Mouse (Mus musculus) adrenal gland, postnatal 10 days (tissue): ENCODE measurements around the gene Prmt9. TPM values are rescaled to one million over a fixed set of nuclear protein-coding genes. Genes with fewer than 3 reads are reported as not detected.
A peak's percentile ranks its signal among the peaks of the same experiment; 100 is the strongest.

Experiments
- DNase-seq: peaks from one replicate; pipeline ENCODE4 v3.0.0; 2021; ENCODE audit warnings: mixed read lengths
- long read RNA-seq, 2 experiments: library from polyadenylated mRNA; stranded (forward); transcript quantifications; one replicate each; pipeline ENCODE4 v2.0.0; 2021
- total RNA-seq, 2 experiments: library from RNA; stranded (reverse); gene quantifications; 2 replicates each; pipeline ENCODE4 v1.2.3; 2021

Prmt9 gene
- total RNA-seq: 10 to 100 TPM; 16.0 to 18.7 TPM
- long read RNA-seq, experiment 1, transcript Prmt9-201 (12 exons, 2,781 nt): major isoform, 19 of 26 reads
- long read RNA-seq, experiment 1, partial matches to known transcripts: 3 of 26 reads
- long read RNA-seq, experiment 1, other reads (novel, unspliced or antisense): 3 of 26 reads
- long read RNA-seq, experiment 2, transcript Prmt9-201 (12 exons, 2,781 nt): major isoform, 9 of 12 reads
- long read RNA-seq, experiment 2, partial matches to known transcripts: 0 of 12 reads
- long read RNA-seq, experiment 2, other reads (novel, unspliced or antisense): 2 of 12 reads

GRCm38 (mm10) chr8:77549121-77549706, at the start of gene Prmt9:
Prmt9 (plus strand) TSS chr8:77549397.
- peak; percentile 98 for DNase-seq

- DNase-seq: no peak
Observed at GRCm38 (mm10) chr8:77500264-77500663, 48.9 kb upstream of the Prmt9 start.

GRCm38 (mm10) chr8:77501131-77501530, 48.1 kb upstream of the Prmt9 start:
- DNase-seq: no peak

GRCm38 (mm10) chr8:77502547-77502946, 46.6 kb upstream of the Prmt9 start:
- no peak for DNase-seq

- DNase-seq: no peak
Observed at GRCm38 (mm10) chr8:77506539-77506938, 42.7 kb upstream of the Prmt9 start.

- DNase-seq: no peak
Observed at GRCm38 (mm10) chr8:77507510-77508035, 41.6 kb upstream of the Prmt9 start.

- DNase-seq: no peak
Observed at GRCm38 (mm10) chr8:77509044-77509443, 40.2 kb upstream of the Prmt9 start.

- DNase-seq: no peak
Observed at GRCm38 (mm10) chr8:77510426-77510825, 38.8 kb upstream of the Prmt9 start.

GRCm38 (mm10) chr8:77511750-77512493, 37.3 kb upstream of the Prmt9 start:
- no peak for DNase-seq

GRCm38 (mm10) chr8:77515201-77515600, 34.0 kb upstream of the Prmt9 start:
- no peak for DNase-seq

- DNase-seq: no peak
Observed at GRCm38 (mm10) chr8:77515786-77516185, 33.4 kb upstream of the Prmt9 start.

- no peak for DNase-seq
Observed at GRCm38 (mm10) chr8:77516845-77517244, 32.4 kb upstream of the Prmt9 start.

GRCm38 (mm10) chr8:77517301-77518200, 31.6 kb upstream of the Prmt9 start, which contains the start of gene Arhgap10:
Arhgap10 (minus strand) TSS chr8:77517953.
- peak; percentile 93 for DNase-seq

- no peak for DNase-seq
Observed at GRCm38 (mm10) chr8:77518201-77519115, 30.7 kb upstream of the Prmt9 start.

GRCm38 (mm10) chr8:77520601-77521000, 28.6 kb upstream of the Prmt9 start:
- DNase-seq: no peak

- DNase-seq: no peak
Observed at GRCm38 (mm10) chr8:77521028-77521785, 28.0 kb upstream of the Prmt9 start.

- no peak for DNase-seq
Observed at GRCm38 (mm10) chr8:77522984-77523383, 26.2 kb upstream of the Prmt9 start.

GRCm38 (mm10) chr8:77524018-77524615, 25.1 kb upstream of the Prmt9 start:
- DNase-seq: peak; percentile 64

- DNase-seq: no peak
Observed at GRCm38 (mm10) chr8:77524906-77525305, 24.3 kb upstream of the Prmt9 start.

- DNase-seq: no peak
Observed at GRCm38 (mm10) chr8:77526130-77526529, 23.1 kb upstream of the Prmt9 start.
